Mouse (Mus musculus): ENCODE data around the gene Pgpep1.
A peak's percentile ranks its signal among the peaks of the same experiment; 100 is the strongest.

GRCm38 (mm10) chr8:70629574-70630531 is 30.3 kb downstream of the Pgpep1 start:
- TF ChIP-seq CTCF (IDR thresholded peaks at IDR 0.05; ENCODE audit: extremely low read depth, insufficient read depth, insufficient read length, insufficient replicate concordance), result peak; percentile 100
- no peak; the same call in 1 of the 2 replicates for TF ChIP-seq POLR2A (IDR thresholded peaks at IDR 0.05; ENCODE audit: low read depth, low read length)
